Mouse (Mus musculus) CH12.LX (cell line): ENCODE measurements at regions not wholly inside any gene's neighbourhood (a gene's known extent, or its start where the extent isn't known, plus 50 kb on each side); places are given as distances from the start of the nearest gene placed in this dataset.

ENCODE experiments used
- DNase-seq: peaks from one replicate; pipeline ENCODE4 v3.0.0-alpha.2; 2013; ENCODE audit errors: extremely low read depth
- H3K27ac ChIP-seq: 2 replicates; pipeline ENCODE4 v1.5.1; 2012; ENCODE audit warnings: low read depth, mild to moderate bottlenecking, control low read depth, moderate library complexity; ENCODE audit not compliant: insufficient read depth
- H3K27me3 ChIP-seq: replicated peaks from 2 replicates; pipeline ENCODE3; 2012; ENCODE audit warnings: inconsistent platforms
- H3K36me3 ChIP-seq, 2 experiments: replicated peaks in 1 of 2; 2 replicates each; pipeline versions ENCODE3 to v1.6.1; 2012; ENCODE audit warnings: inconsistent platforms in 1 of 2, low read length in 1 of 2, mild to moderate bottlenecking in 1 of 2, mixed read lengths in 1 of 2, moderate library complexity in 1 of 2; ENCODE audit not compliant: control insufficient read depth in 1 of 2, insufficient read depth in 1 of 2
- H3K4me1 ChIP-seq, 2 experiments: 2 replicates each; pipeline ENCODE4 v1.6.1; 2012; ENCODE audit warnings: inconsistent platforms in 1 of 2, moderate library complexity in 1 of 2; ENCODE audit not compliant: insufficient read depth in 2 of 2, control insufficient read depth in 1 of 2
- H3K4me2 ChIP-seq: 2 replicates; pipeline ENCODE4 v1.6.1; 2012; ENCODE audit warnings: low read depth, mild to moderate bottlenecking, control low read depth; ENCODE audit not compliant: poor library complexity, insufficient read depth, severe bottlenecking
- H3K4me3 ChIP-seq, 3 experiments: fragments of 150-350 bp in 1 of 3; sonication (generic) in 1 of 3; replicated peaks in 1 of 3; 2 replicates each; pipeline versions ENCODE3 to v1.5.1; 2011 to 2012; ENCODE audit warnings: low read depth in 2 of 3, low read length in 2 of 3, mild to moderate bottlenecking in 2 of 3, moderate library complexity in 2 of 3, control low read depth in 1 of 3, improper control_type of control experiment in 1 of 3, inconsistent platforms in 1 of 3, mixed read lengths in 1 of 3; ENCODE audit not compliant: poor library complexity in 1 of 3
- H3K79me2 ChIP-seq: replicated peaks from 2 replicates; pipeline ENCODE4 v1.6.1; 2012; ENCODE audit warnings: mild to moderate bottlenecking, moderate library complexity; ENCODE audit not compliant: control insufficient read depth, poor library complexity, insufficient read depth, severe bottlenecking; ENCODE audit errors: extremely low read depth
- H3K9ac ChIP-seq: 2 replicates; pipeline ENCODE4 v1.6.1; 2012; ENCODE audit warnings: low read depth, mild to moderate bottlenecking, control low read depth, moderate library complexity; ENCODE audit not compliant: insufficient read depth
- H3K9me3 ChIP-seq: replicated peaks from 2 replicates; pipeline ENCODE3; 2012; ENCODE audit warnings: low read length, inconsistent platforms, mixed read lengths
- CTCF ChIP-seq, 2 experiments: IDR thresholded peaks in 1 of 2; conservative IDR thresholded peaks in 1 of 2; 2 replicates each; pipeline ENCODE4 v1.5.1; 2011 to 2012; ENCODE audit warnings: low read depth in 2 of 2, low read length in 2 of 2, improper control_type of control experiment in 1 of 2, inconsistent platforms in 1 of 2, mild to moderate bottlenecking in 1 of 2, moderate library complexity in 1 of 2
- EP300 ChIP-seq: IDR thresholded peaks from 2 replicates; pipeline ENCODE4 v1.6.1; 2011; ENCODE audit warnings: low read length, improper control_type of control experiment
- ETS1 ChIP-seq: conservative IDR thresholded peaks from 2 replicates; pipeline ENCODE4 v1.6.1; 2012; ENCODE audit warnings: low read depth, mild to moderate bottlenecking, inconsistent platforms, low read length, improper control_type of control experiment, moderate library complexity
- GABPA ChIP-seq: IDR thresholded peaks from 2 replicates; pipeline ENCODE4 v1.6.1; 2012; ENCODE audit warnings: low read depth, low read length, improper control_type of control experiment, inconsistent platforms; ENCODE audit not compliant: insufficient replicate concordance
- IRF4 ChIP-seq: IDR thresholded peaks from 2 replicates; pipeline ENCODE4 v1.6.1; 2014; ENCODE audit warnings: low read depth, mild to moderate bottlenecking, inconsistent platforms, low read length, improper control_type of control experiment
- JUN ChIP-seq: IDR thresholded peaks from 2 replicates; pipeline ENCODE4 v1.6.1; 2011; ENCODE audit warnings: low read depth, mild to moderate bottlenecking, low read length, improper control_type of control experiment, moderate library complexity; ENCODE audit not compliant: insufficient read depth
- JUND ChIP-seq: conservative IDR thresholded peaks from 2 replicates; pipeline ENCODE4 v1.6.1; 2011; ENCODE audit warnings: low read depth, low read length, improper control_type of control experiment
- KAT2A ChIP-seq: IDR thresholded peaks from 2 replicates; pipeline ENCODE4 v1.6.1; 2012; ENCODE audit warnings: low read length, improper control_type of control experiment, inconsistent platforms; ENCODE audit not compliant: insufficient replicate concordance
- MAX ChIP-seq: IDR thresholded peaks from 2 replicates; pipeline ENCODE4 v1.6.1; 2011; ENCODE audit warnings: low read length, improper control_type of control experiment
- MEF2A ChIP-seq: IDR thresholded peaks from 2 replicates; pipeline ENCODE4 v1.6.1; 2014; ENCODE audit warnings: low read depth, mild to moderate bottlenecking, inconsistent platforms, low read length, improper control_type of control experiment, borderline replicate concordance
- MXI1 ChIP-seq: IDR thresholded peaks from 2 replicates; pipeline ENCODE4 v1.6.1; 2011; ENCODE audit warnings: mild to moderate bottlenecking, low read depth, low read length, improper control_type of control experiment
- MYC ChIP-seq: IDR thresholded peaks from 2 replicates; pipeline ENCODE4 v1.6.1; 2011; ENCODE audit warnings: low read depth, mild to moderate bottlenecking, improper control_type of control experiment, low read length
- NRF1 ChIP-seq: IDR thresholded peaks from 2 replicates; pipeline ENCODE4 v1.6.1; 2014; ENCODE audit warnings: low read depth, mild to moderate bottlenecking, inconsistent platforms, low read length, improper control_type of control experiment, moderate library complexity
- POLR2A ChIP-seq: IDR thresholded peaks from 2 replicates; pipeline ENCODE4 v1.6.1; 2011; ENCODE audit warnings: low read depth, mild to moderate bottlenecking, improper control_type of control experiment, low read length
- POLR2AphosphoS2 ChIP-seq: IDR thresholded peaks from 2 replicates; pipeline ENCODE4 v1.6.1; 2011; ENCODE audit warnings: low read depth, low read length, improper control_type of control experiment
- SIN3A ChIP-seq: IDR thresholded peaks from 2 replicates; pipeline ENCODE4 v1.6.1; 2012; ENCODE audit warnings: low read length, improper control_type of control experiment, inconsistent platforms
- TBP ChIP-seq: conservative IDR thresholded peaks from 2 replicates; pipeline ENCODE4 v1.6.1; 2011; ENCODE audit warnings: low read depth, low read length, improper control_type of control experiment
- TCF12 ChIP-seq: IDR thresholded peaks from 2 replicates; pipeline ENCODE4 v1.6.1; 2014; ENCODE audit warnings: low read depth, mild to moderate bottlenecking, inconsistent platforms, low read length, improper control_type of control experiment
- USF1 ChIP-seq: IDR thresholded peaks from 2 replicates; pipeline ENCODE4 v1.6.1; 2014; ENCODE audit warnings: low read depth, mild to moderate bottlenecking, inconsistent platforms, low read length, improper control_type of control experiment
- ZC3H11A ChIP-seq: IDR thresholded peaks from 2 replicates; pipeline ENCODE4 v1.6.1; 2012; ENCODE audit warnings: low read depth, mild to moderate bottlenecking, inconsistent platforms, low read length, improper control_type of control experiment
- ZMIZ1 ChIP-seq: IDR thresholded peaks from 2 replicates; pipeline ENCODE4 v1.6.1; 2012; ENCODE audit warnings: low read depth, mild to moderate bottlenecking, inconsistent platforms, low read length, improper control_type of control experiment
- dilution Hi-C: fragments of 300-500 bp; cut with MboI; formaldehyde crosslinking; loops from 2 replicates; pipeline ENCODE4 v1.14.3; 2020; ENCODE audit warnings: low sequenced_read_pairs; ENCODE audit not compliant: extremely low pct_unique_long_range_greater_than_20kb, extremely low pct_ligation_motif_present
- in situ Hi-C: fragments of 300-500 bp; cut with MboI; formaldehyde crosslinking; loops from 3 replicates; pipeline ENCODE4 v1.14.3; 2019; ENCODE audit warnings: low sequenced_read_pairs, low pct_ligation_motif_present, low pct_unique_long_range_greater_than_20kb, mixed read lengths

GRCm38 (mm10) chr6:106892639-106892934 lies 92.7 kb upstream of the Crbn start:
- no peak overlapping the region for H3K27ac ChIP-seq
- in situ Hi-C loops (no loop called here), dilution Hi-C loops (no loop called here)
- no peaks in the 10 kb centered on the region for H3K9me3 ChIP-seq
- no peak overlapping the region for H3K9ac ChIP-seq
- TF ChIP-seq USF1 (no peak), IRF4 (no peak), TCF12 (no peak), ETS1 (no peak), CTCF (conservative IDR thresholded peaks at IDR 0.05 in 1 of 2, IDR thresholded peaks at IDR 0.05 in 1 of 2; ENCODE audit: low read depth in 2 of 2, low read length in 2 of 2) (no peak), ZC3H11A (no peak), POLR2AphosphoS2 (no peak), MXI1 (no peak), POLR2A (no peak), EP300 (no peak), TBP (no peak), JUND (no peak), GABPA (no peak), MYC (no peak), ZMIZ1 (no peak), JUN (no peak), MAX (no peak), SIN3A (no peak)
- no peak overlapping the region for H3K4me2 ChIP-seq
- no peak overlapping the region for H3K4me3 ChIP-seq
- no peaks in the 10 kb centered on the region for H3K79me2 ChIP-seq
- no peak for DNase-seq
- H3K27me3 ChIP-seq = no peaks in the 10 kb centered on the region
- no peaks in the 10 kb centered on the region for H3K36me3 ChIP-seq
- no peaks in the 10 kb centered on the region for H3K4me1 ChIP-seq

- Histone ChIP-seq H3K9me3 (no peaks in the 10 kb centered on the region), H3K27ac (no peak overlapping the region), H3K4me2 (no peak overlapping the region)
- TF ChIP-seq MEF2A = no peak
- no peak for TF ChIP-seq MYC
- TF ChIP-seq ZMIZ1 = no peak
- no peak for TF ChIP-seq NRF1
- no peak for TF ChIP-seq ETS1
- no peak for TF ChIP-seq KAT2A
- TF ChIP-seq SIN3A = no peak
- TF ChIP-seq, all 38 proteins: peak for 0
- no peaks in the 10 kb centered on the region for H3K27me3 ChIP-seq
- in situ Hi-C loops (no loop called here), dilution Hi-C loops (no loop called here)
- no peaks in the 10 kb centered on the region for H3K36me3 ChIP-seq
- no peaks in the 10 kb centered on the region for H3K4me1 ChIP-seq
- no peak overlapping the region for H3K9ac ChIP-seq
- no peak for DNase-seq
- H3K79me2 ChIP-seq = no peaks in the 10 kb centered on the region
- H3K4me3 ChIP-seq = no peak overlapping the region
Measured at GRCm38 (mm10) chr6:106903953-106904683, 104.2 kb upstream of the Crbn start.
